Mouse (Mus musculus): ENCODE results near the gene Kif26b. TPM values are rescaled to one million over a fixed set of nuclear protein-coding genes. Genes with fewer than 3 reads are reported as not detected.

Kif26b gene
- total and polyA plus RNA-seq, 3 experiments: 0.04 to 0.16 TPM; not detected in 1

DNA sequence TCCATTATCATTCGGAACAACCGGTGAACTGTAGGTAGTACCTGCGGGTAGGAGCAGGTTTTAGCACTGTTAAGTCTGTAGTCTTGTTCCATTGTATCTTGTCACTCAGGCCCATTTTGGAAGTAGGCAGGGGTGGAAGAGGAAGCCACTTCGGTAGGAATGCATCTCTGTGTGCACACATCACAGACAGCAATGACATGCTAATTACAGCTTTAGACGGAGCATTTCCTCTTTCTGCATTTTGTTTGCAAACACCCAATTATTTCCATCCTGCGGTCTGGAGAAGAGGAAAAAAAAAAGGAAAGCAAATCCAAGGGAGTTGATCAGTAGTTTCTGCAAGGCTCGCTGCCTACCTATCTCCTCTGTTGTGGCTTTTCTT lies 219.3 kb downstream of the Kif26b start:
- Histone ChIP-seq H3K27me3 (ENCODE audit: insufficient read depth, low read length) (0 out of 2 replicates have a peak, but pooled peaks cover 9% of the 10 kb centered on the region), H3K4me1 (ENCODE audit: insufficient read depth, low read depth, low read length) (peaks cover 6% of the 10 kb centered on the region), H3K36me3 (replicated peaks) (no peaks in the 10 kb centered on the region), H3K9me3 (replicated peaks) (peaks cover 5% of the 10 kb centered on the region), H3K4me3 (ENCODE audit: low read depth, low read length) (no peak overlapping the region)
- TF ChIP-seq CTCF (IDR thresholded peaks at IDR 0.05; ENCODE audit: low read depth, low read length) (no peak), GATA2 (IDR thresholded peaks at IDR 0.05; ENCODE audit: borderline replicate concordance, low read depth, low read length) (no peak), POLR2AphosphoS5 (IDR thresholded peaks at IDR 0.05; ENCODE audit: insufficient replicate concordance, low read depth, low read length) (no peak), TAL1 (conservative IDR thresholded peaks at IDR 0.05; ENCODE audit: low read depth, low read length) (no peak), GATA1 (IDR thresholded peaks at IDR 0.05; ENCODE audit: borderline replicate concordance, low read length) (no peak)
- DNase-seq (ENCODE audit: low spot score): no peak
- no peak for ATAC-seq (ENCODE audit: extremely low read depth, insufficient number of reproducible peaks, low FRiP score, poor library complexity, severe bottlenecking)

DNA sequence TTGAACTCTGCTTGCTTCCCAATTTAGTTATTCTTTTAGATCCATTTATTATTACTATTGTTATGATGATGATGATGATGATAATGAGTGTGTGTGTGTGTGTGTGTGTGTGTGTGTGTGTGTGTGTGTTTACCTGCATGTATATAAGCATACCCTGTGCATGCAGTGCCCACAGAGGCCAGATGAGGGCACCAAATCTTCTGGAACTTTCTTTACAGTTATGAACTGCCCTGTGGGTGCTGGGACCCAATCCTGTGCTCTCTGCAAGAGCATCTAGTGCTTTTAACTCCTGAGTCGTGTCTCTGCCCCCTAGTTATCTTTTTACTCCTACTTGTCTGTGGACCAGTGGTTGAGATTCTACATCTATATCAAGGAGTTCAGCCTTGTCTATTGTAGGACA lies 219.7 kb downstream of the Kif26b start:
- no peaks in the 10 kb centered on the region for H3K36me3 ChIP-seq (replicated peaks)
- no peak for ATAC-seq (ENCODE audit: extremely low read depth, insufficient number of reproducible peaks, low FRiP score, poor library complexity, severe bottlenecking)
- peaks cover 5% of the 10 kb centered on the region for H3K9me3 ChIP-seq (replicated peaks)
- H3K4me1 ChIP-seq (ENCODE audit: insufficient read depth, low read depth, low read length): peaks cover 6% of the 10 kb centered on the region
- TF ChIP-seq POLR2AphosphoS5 (IDR thresholded peaks at IDR 0.05; ENCODE audit: insufficient replicate concordance, low read depth, low read length) (no peak), GATA2 (IDR thresholded peaks at IDR 0.05; ENCODE audit: borderline replicate concordance, low read depth, low read length) (no peak), GATA1 (IDR thresholded peaks at IDR 0.05; ENCODE audit: borderline replicate concordance, low read length) (no peak), CTCF (IDR thresholded peaks at IDR 0.05; ENCODE audit: low read depth, low read length) (no peak), TAL1 (conservative IDR thresholded peaks at IDR 0.05; ENCODE audit: low read depth, low read length) (no peak)
- no peak for DNase-seq (ENCODE audit: low spot score)
- H3K4me3 ChIP-seq (ENCODE audit: low read depth, low read length): no peak overlapping the region
- H3K27me3 ChIP-seq (ENCODE audit: insufficient read depth, low read length): 0 out of 2 replicates have a peak, but pooled peaks cover 9% of the 10 kb centered on the region

DNA sequence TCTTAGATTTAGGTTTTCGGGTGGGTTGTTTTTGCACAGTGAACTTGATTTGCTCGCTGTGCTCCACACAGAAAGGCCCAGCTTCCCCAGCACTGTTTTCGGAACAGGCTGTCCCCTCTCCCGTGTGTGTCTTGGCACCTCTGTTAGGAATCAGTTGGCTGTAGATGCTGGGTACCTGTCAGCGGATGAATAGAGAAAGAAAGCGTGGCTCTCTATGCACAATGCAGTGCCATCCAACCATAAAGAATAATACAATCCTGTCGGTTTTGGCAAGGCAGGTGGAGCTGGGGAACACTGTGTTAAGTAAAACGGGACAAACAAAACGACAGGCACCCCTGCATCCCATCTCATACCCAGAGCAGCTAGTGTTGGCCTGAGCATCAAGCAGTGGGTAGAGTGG lies 220.9 kb downstream of the Kif26b start:
- DNase-seq (ENCODE audit: low spot score): no peak
- H3K4me1 ChIP-seq (ENCODE audit: insufficient read depth, low read depth, low read length): peaks cover 3% of the 10 kb centered on the region; the same call in 1 of the 2 replicates
- no peaks in the 10 kb centered on the region for H3K36me3 ChIP-seq (replicated peaks)
- TF ChIP-seq GATA2 (IDR thresholded peaks at IDR 0.05; ENCODE audit: borderline replicate concordance, low read depth, low read length): no peak
- no peak overlapping the region for H3K4me3 ChIP-seq (ENCODE audit: low read depth, low read length)
- 0 out of 2 replicates have a peak, but pooled peaks cover 5% of the 10 kb centered on the region for H3K27me3 ChIP-seq (ENCODE audit: insufficient read depth, low read length)
- H3K9me3 ChIP-seq (replicated peaks): peaks cover 5% of the 10 kb centered on the region
- ATAC-seq (ENCODE audit: extremely low read depth, insufficient number of reproducible peaks, low FRiP score, poor library complexity, severe bottlenecking): no peak

DNA sequence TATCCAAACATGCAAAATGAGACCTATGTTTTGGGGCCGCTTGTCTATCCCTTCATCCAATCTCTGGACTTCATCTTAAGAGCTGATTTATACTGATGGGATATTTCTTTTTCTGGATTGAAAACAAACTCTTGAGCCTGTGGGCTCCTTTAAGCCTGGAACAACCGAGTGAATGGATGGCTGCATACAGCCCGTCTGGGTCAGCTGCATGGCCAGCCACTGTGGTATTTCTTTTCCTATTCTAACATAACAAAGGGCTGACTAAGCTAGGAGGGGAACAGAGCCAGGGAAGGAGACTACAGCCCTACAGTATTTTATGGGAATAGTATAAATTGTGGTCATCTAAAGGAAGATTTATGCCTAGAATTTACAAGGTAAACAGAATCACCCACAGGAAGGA lies 229.5 kb downstream of the Kif26b start:
- TF ChIP-seq GATA1 (IDR thresholded peaks at IDR 0.05; ENCODE audit: borderline replicate concordance, low read length) (no peak), POLR2AphosphoS5 (IDR thresholded peaks at IDR 0.05; ENCODE audit: insufficient replicate concordance, low read depth, low read length) (no peak), TAL1 (conservative IDR thresholded peaks at IDR 0.05; ENCODE audit: low read depth, low read length) (no peak), CTCF (IDR thresholded peaks at IDR 0.05; ENCODE audit: low read depth, low read length) (no peak), GATA2 (IDR thresholded peaks at IDR 0.05; ENCODE audit: borderline replicate concordance, low read depth, low read length) (no peak)
- no peaks in the 10 kb centered on the region for H3K4me1 ChIP-seq (ENCODE audit: insufficient read depth, low read depth, low read length)
- no peak for DNase-seq (ENCODE audit: low spot score)
- H3K27me3 ChIP-seq (ENCODE audit: insufficient read depth, low read length): peaks cover 19% of the 10 kb centered on the region
- peaks cover 4% of the 10 kb centered on the region for H3K9me3 ChIP-seq (replicated peaks)
- no peaks in the 10 kb centered on the region for H3K36me3 ChIP-seq (replicated peaks)
- no peak overlapping the region for H3K4me3 ChIP-seq (ENCODE audit: low read depth, low read length)
- ATAC-seq (ENCODE audit: extremely low read depth, insufficient number of reproducible peaks, low FRiP score, poor library complexity, severe bottlenecking): no peak

DNA sequence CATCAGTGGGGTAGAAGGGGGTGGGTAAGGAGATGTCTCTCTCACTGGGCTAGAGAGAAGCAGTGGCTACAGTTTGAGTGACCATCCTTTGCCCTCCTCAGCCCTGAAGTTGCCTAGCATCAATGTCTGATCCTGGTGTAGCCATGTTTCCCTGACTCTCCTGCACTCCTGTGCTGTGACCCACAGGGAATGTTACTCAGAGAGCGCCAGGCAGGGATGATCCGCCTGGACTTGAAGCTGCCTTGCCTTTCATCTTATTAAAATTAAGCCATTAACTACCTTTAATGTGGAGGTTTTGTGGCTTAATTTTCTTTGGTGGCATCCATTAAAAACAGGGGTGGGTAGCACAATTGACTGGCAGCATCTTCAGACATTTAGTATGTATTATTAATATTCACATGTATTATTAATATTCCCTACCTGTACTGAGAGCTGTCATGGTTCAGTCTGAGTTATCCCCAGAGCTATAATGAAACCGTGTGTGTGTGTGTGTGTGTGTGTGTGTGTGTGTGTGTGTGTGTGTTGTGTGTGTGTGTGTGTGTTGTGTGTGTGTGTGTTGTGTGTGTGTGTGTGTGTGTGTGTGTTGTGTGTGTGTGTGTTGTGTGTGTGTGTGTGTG lies 233.3 kb downstream of the Kif26b start:
- H3K36me3 ChIP-seq (replicated peaks): no peaks in the 10 kb centered on the region
- TF ChIP-seq GATA1 (IDR thresholded peaks at IDR 0.05; ENCODE audit: borderline replicate concordance, low read length): no peak
- no peak for DNase-seq (ENCODE audit: low spot score)
- H3K27me3 ChIP-seq (ENCODE audit: insufficient read depth, low read length): peaks cover 10% of the 10 kb centered on the region
- H3K4me3 ChIP-seq (ENCODE audit: low read depth, low read length): no peak overlapping the region
- ATAC-seq (ENCODE audit: extremely low read depth, insufficient number of reproducible peaks, low FRiP score, poor library complexity, severe bottlenecking): no peak
- no peaks in the 10 kb centered on the region for H3K9me3 ChIP-seq (replicated peaks)
- H3K4me1 ChIP-seq (ENCODE audit: insufficient read depth, low read depth, low read length): no peaks in the 10 kb centered on the region

DNA sequence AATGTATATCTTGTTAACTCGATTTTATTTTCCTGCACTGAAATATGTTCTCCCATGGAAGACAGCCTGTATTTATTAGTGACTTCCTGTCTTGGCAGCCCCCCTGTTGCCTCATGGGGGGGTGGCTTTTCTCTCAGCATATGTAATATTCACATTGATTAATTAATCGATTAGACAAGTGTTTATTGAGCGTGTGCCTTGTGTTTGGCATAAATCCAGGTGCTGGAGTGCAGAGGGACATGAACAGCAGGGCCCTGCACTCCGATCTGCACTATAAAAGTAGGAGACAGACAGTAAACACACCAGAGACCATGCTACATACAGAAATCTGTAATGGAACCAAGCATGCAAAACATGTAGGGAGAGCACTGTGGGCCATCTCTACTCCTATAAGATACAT lies 236.0 kb downstream of the Kif26b start:
- TF ChIP-seq POLR2AphosphoS5 (IDR thresholded peaks at IDR 0.05; ENCODE audit: insufficient replicate concordance, low read depth, low read length): no peak
- Histone ChIP-seq H3K4me3 (ENCODE audit: low read depth, low read length) (no peak overlapping the region), H3K9me3 (replicated peaks) (no peaks in the 10 kb centered on the region), H3K4me1 (ENCODE audit: insufficient read depth, low read depth, low read length) (peaks cover 12% of the 10 kb centered on the region), H3K27me3 (ENCODE audit: insufficient read depth, low read length) (peaks cover 10% of the 10 kb centered on the region), H3K36me3 (replicated peaks) (no peaks in the 10 kb centered on the region)
- no peak for ATAC-seq (ENCODE audit: extremely low read depth, insufficient number of reproducible peaks, low FRiP score, poor library complexity, severe bottlenecking)
- DNase-seq (ENCODE audit: low spot score): no peak

DNA sequence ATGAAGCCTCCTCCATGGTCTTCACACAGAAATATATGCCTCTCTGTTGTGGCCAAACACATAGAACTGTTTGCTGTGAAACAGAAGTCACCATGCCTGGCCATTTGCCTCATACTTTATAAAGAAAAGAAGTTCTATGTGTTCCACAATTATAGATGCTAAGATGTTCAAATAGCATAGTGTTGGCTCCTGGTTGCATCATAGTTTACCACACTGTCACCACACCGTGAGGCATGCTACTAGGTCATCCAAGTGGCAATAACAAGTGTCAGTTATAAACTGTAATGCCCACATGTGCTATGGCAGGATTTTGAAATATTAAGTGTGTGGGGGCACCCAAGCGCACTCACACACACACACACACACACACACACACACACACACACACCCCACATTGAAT lies 236.7 kb downstream of the Kif26b start:
- Histone ChIP-seq H3K27me3 (ENCODE audit: insufficient read depth, low read length) (peaks cover 10% of the 10 kb centered on the region), H3K36me3 (replicated peaks) (no peaks in the 10 kb centered on the region), H3K4me1 (ENCODE audit: insufficient read depth, low read depth, low read length) (peaks cover 18% of the 10 kb centered on the region), H3K4me3 (ENCODE audit: low read depth, low read length) (no peak overlapping the region), H3K9me3 (replicated peaks) (no peaks in the 10 kb centered on the region)
- DNase-seq (ENCODE audit: low spot score) (no peak), ATAC-seq (ENCODE audit: extremely low read depth, insufficient number of reproducible peaks, low FRiP score, poor library complexity, severe bottlenecking) (no peak)
- no peak for TF ChIP-seq POLR2AphosphoS5 (IDR thresholded peaks at IDR 0.05; ENCODE audit: insufficient replicate concordance, low read depth, low read length)
- no peak for TF ChIP-seq GATA1 (IDR thresholded peaks at IDR 0.05; ENCODE audit: borderline replicate concordance, low read length)
- no peak for TF ChIP-seq GATA2 (IDR thresholded peaks at IDR 0.05; ENCODE audit: borderline replicate concordance, low read depth, low read length)
- no peak for TF ChIP-seq TAL1 (conservative IDR thresholded peaks at IDR 0.05; ENCODE audit: low read depth, low read length)
- no peak for TF ChIP-seq CTCF (IDR thresholded peaks at IDR 0.05; ENCODE audit: low read depth, low read length)

Data from G1E (cell line).